Mouse (Mus musculus) heart, embryonic 10.5 days (tissue): Measurements from ENCODE around the gene Evc. TPM values are rescaled to one million over a fixed set of nuclear protein-coding genes. Genes with fewer than 3 reads are reported as not detected.

ENCODE experiments used
- DNase-seq: peaks from one replicate; pipeline ENCODE4 v3.0.0-alpha.2; 2017; ENCODE audit warnings: low spot score
- H3K27ac ChIP-seq: fragments of 300-500 bp; sonication (generic); 2 replicates; pipeline ENCODE4 v1.5.1; 2016; ENCODE audit warnings: mild to moderate bottlenecking
- H3K27me3 ChIP-seq: fragments of 300-500 bp; sonication (generic); 2 replicates; pipeline ENCODE4 v1.6.1; 2016; ENCODE audit warnings: mild to moderate bottlenecking; ENCODE audit not compliant: poor library complexity, insufficient read depth, severe bottlenecking
- H3K36me3 ChIP-seq: fragments of 300-500 bp; sonication (generic); 2 replicates; pipeline ENCODE4 v1.6.1; 2016; ENCODE audit warnings: mild to moderate bottlenecking, moderate library complexity
- H3K4me1 ChIP-seq: fragments of 300-500 bp; sonication (generic); 2 replicates; pipeline ENCODE4 v1.6.1; 2016; ENCODE audit warnings: mild to moderate bottlenecking
- H3K4me3 ChIP-seq: fragments of 300-500 bp; sonication (generic); 2 replicates; pipeline ENCODE4 v1.5.1; 2016; ENCODE audit warnings: mild to moderate bottlenecking, moderate library complexity
- H3K9me3 ChIP-seq: fragments of 300-500 bp; sonication (generic); 2 replicates; pipeline ENCODE4 v1.6.1; 2016; ENCODE audit warnings: mild to moderate bottlenecking, moderate library complexity
- WGBS: fragments of 180-500 bp; shearing (Covaris S2); methylation state at CpG from one replicate; pipeline ENCODE4 v1.1.7; 2016; 5-methylcytosine and 5-hydroxymethylcytosine counted together
- polyA plus RNA-seq: library from polyadenylated mRNA; unstranded; fragments of >200 nt; fragmentation: Nextera tagmentation; extraction: Ambion mirVana; gene quantifications from 2 replicates; pipeline ENCODE4 v1.2.1, GENCODE M21; 2016

The Evc gene
- polyA plus RNA-seq: 6.4 and 9.7 TPM in 2 replicates

GRCm38 (mm10) chr5:37336485-37337105 lies at the start of gene Evc:
Evc (minus strand) TSS chr5:37336894.
- peak; percentile 85 for DNase-seq
- 0 out of 2 replicates have a peak, but pooled peaks cover 2% of the 10 kb centered on the region for H3K36me3 ChIP-seq
- peak within 1 kb of the TSS; percentile 87 for H3K27ac ChIP-seq
- under 1% methylated on average over 48 of the region's 48 CpGs for WGBS
- peak within 1 kb of the TSS; percentile 74 for H3K4me3 ChIP-seq
- peaks cover 7% of the 10 kb centered on the region; the same call in 1 of the 2 replicates for H3K27me3 ChIP-seq
- H3K9me3 ChIP-seq: no peaks in the 10 kb centered on the region
- H3K4me1 ChIP-seq: peaks cover 41% of the 10 kb centered on the region

GRCm38 (mm10) chr5:37383570-37383969 lies 46.9 kb upstream of the Evc start:
- WGBS: 88% methylated on average over 3 of the region's 3 CpGs
- Histone ChIP-seq H3K27me3 (no peaks in the 10 kb centered on the region), H3K9me3 (no peaks in the 10 kb centered on the region), H3K4me1 (no peaks in the 10 kb centered on the region), H3K4me3 (no peak overlapping the region), H3K27ac (no peak overlapping the region), H3K36me3 (peaks cover 78% of the 10 kb centered on the region)
- no peak for DNase-seq

GRCm38 (mm10) chr5:37380641-37381040 lies 43.9 kb upstream of the Evc start:
- WGBS: 86% methylated on average over 4 of the region's 4 CpGs
- Histone ChIP-seq H3K27ac (no peak overlapping the region), H3K4me1 (no peaks in the 10 kb centered on the region), H3K9me3 (no peaks in the 10 kb centered on the region), H3K36me3 (peaks cover 61% of the 10 kb centered on the region), H3K4me3 (no peak overlapping the region), H3K27me3 (no peaks in the 10 kb centered on the region)
- DNase-seq: no peak

GRCm38 (mm10) chr5:37377376-37377775 lies 40.7 kb upstream of the Evc start:
- no peaks in the 10 kb centered on the region for H3K9me3 ChIP-seq
- H3K4me3 ChIP-seq: no peak overlapping the region
- H3K4me1 ChIP-seq: no peaks in the 10 kb centered on the region
- H3K27me3 ChIP-seq: no peaks in the 10 kb centered on the region
- WGBS: 71% methylated on average over 7 of the region's 7 CpGs
- H3K27ac ChIP-seq: no peak overlapping the region
- no peak for DNase-seq
- peaks cover 67% of the 10 kb centered on the region for H3K36me3 ChIP-seq

GRCm38 (mm10) chr5:37368796-37369195 lies 32.1 kb upstream of the Evc start:
- WGBS: 76% methylated on average over 8 of the region's 8 CpGs
- peaks cover 47% of the 10 kb centered on the region for H3K36me3 ChIP-seq

GRCm38 (mm10) chr5:37365751-37366150 lies 29.1 kb upstream of the Evc start:
- H3K27ac ChIP-seq: peak overlapping the region; percentile 52; the same call in 1 of the 2 replicates
- no peak overlapping the region for H3K4me3 ChIP-seq
- no peaks in the 10 kb centered on the region for H3K27me3 ChIP-seq
- DNase-seq: no peak
- H3K4me1 ChIP-seq: peaks cover 32% of the 10 kb centered on the region
- H3K9me3 ChIP-seq: no peaks in the 10 kb centered on the region
- peaks cover 22% of the 10 kb centered on the region for H3K36me3 ChIP-seq

More at GRCm38 (mm10) chr5:37368796-37369195, 32.1 kb upstream of the Evc start:
- Histone ChIP-seq H3K4me3 (no peak overlapping the region), H3K27ac (no peak overlapping the region), H3K27me3 (no peaks in the 10 kb centered on the region), H3K9me3 (no peaks in the 10 kb centered on the region), H3K4me1 (peaks cover 14% of the 10 kb centered on the region)
- DNase-seq: no peak

- 73% methylated on average over 5 of the region's 5 CpGs for WGBS
- Histone ChIP-seq H3K9me3 (no peaks in the 10 kb centered on the region), H3K36me3 (peaks cover 20% of the 10 kb centered on the region), H3K4me1 (peaks cover 35% of the 10 kb centered on the region), H3K4me3 (no peak overlapping the region), H3K27ac (no peak overlapping the region), H3K27me3 (no peaks in the 10 kb centered on the region)
- DNase-seq: no peak
Measured at GRCm38 (mm10) chr5:37363284-37363683, 26.6 kb upstream of the Evc start.

GRCm38 (mm10) chr5:37362618-37363017 lies 25.9 kb upstream of the Evc start:
- Histone ChIP-seq H3K27ac (no peak overlapping the region), H3K4me3 (no peak overlapping the region), H3K36me3 (peaks cover 23% of the 10 kb centered on the region), H3K9me3 (no peaks in the 10 kb centered on the region), H3K4me1 (peaks cover 35% of the 10 kb centered on the region), H3K27me3 (no peaks in the 10 kb centered on the region)
- peak; percentile 79 for DNase-seq
- 45% methylated on average over 4 of the region's 5 CpGs for WGBS

DNA sequence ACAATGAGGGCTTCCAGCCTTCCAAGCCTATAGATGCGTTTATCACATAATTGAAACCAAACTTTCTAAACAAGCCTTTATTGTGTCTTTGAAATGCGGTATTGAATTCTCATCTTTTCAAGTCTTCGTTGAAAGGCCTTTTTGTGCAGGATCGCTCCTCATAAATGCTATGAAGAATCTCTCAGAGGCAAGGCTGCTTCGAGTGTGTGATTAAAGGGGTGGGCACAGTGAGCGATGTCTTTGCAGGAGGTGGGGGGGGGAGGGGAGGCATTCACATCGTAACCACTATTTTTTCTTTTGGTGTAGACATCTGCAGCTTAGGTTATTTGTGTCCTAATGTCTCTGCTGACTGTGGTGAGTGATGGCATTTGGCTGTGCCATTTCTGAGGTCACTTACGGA lies 19.3 kb upstream of the Evc start:
- 84% methylated on average over 8 of the region's 8 CpGs for WGBS
- no peaks in the 10 kb centered on the region for H3K9me3 ChIP-seq
- no peak for DNase-seq
- no peaks in the 10 kb centered on the region for H3K27me3 ChIP-seq
- H3K4me3 ChIP-seq: no peak overlapping the region
- H3K36me3 ChIP-seq: peaks cover 39% of the 10 kb centered on the region
- no peak overlapping the region for H3K27ac ChIP-seq
- H3K4me1 ChIP-seq: peaks cover 2% of the 10 kb centered on the region; the same call in 1 of the 2 replicates

GRCm38 (mm10) chr5:37354385-37354784 lies 17.7 kb upstream of the Evc start:
- Histone ChIP-seq H3K27me3 (no peaks in the 10 kb centered on the region), H3K9me3 (no peaks in the 10 kb centered on the region), H3K36me3 (peaks cover 53% of the 10 kb centered on the region), H3K4me1 (peaks cover 2% of the 10 kb centered on the region; the same call in 1 of the 2 replicates), H3K4me3 (no peak overlapping the region), H3K27ac (no peak overlapping the region)
- WGBS: 78% methylated on average over 4 of the region's 4 CpGs
- no peak for DNase-seq

GRCm38 (mm10) chr5:37351791-37352190 lies 15.1 kb upstream of the Evc start:
- DNase-seq: no peak
- H3K27ac ChIP-seq: no peak overlapping the region
- 81% methylated on average over 2 of the region's 2 CpGs for WGBS
- H3K4me1 ChIP-seq: no peaks in the 10 kb centered on the region
- H3K27me3 ChIP-seq: no peaks in the 10 kb centered on the region
- no peaks in the 10 kb centered on the region for H3K9me3 ChIP-seq
- no peak overlapping the region for H3K4me3 ChIP-seq
- peaks cover 49% of the 10 kb centered on the region for H3K36me3 ChIP-seq

DNA sequence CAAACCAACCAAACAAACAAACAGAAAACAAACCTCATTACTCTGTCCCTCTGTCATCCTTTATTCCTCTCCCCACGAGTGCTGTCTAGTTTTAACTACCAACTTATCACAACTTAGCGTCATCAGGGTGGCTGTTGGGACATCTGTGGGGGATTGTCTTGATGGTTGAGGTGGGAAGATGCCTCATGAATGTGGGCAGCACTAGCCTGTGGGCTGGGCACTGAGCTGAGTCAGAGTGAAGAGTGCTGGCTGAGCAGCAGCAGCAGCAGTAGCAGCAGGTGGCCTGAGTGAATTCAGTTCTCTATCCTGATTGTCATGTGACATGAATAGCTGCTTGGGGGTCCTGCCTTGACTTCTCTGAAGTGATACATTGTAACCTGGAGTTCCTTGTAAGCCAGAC lies 7.3 kb upstream of the Evc start:
- Histone ChIP-seq H3K27ac (no peak overlapping the region), H3K4me3 (no peak overlapping the region), H3K9me3 (no peaks in the 10 kb centered on the region), H3K36me3 (peaks cover 23% of the 10 kb centered on the region), H3K27me3 (no peaks in the 10 kb centered on the region), H3K4me1 (peaks cover 11% of the 10 kb centered on the region)
- DNase-seq: no peak
- WGBS: 75% methylated on average over 2 of the region's 2 CpGs

DNA sequence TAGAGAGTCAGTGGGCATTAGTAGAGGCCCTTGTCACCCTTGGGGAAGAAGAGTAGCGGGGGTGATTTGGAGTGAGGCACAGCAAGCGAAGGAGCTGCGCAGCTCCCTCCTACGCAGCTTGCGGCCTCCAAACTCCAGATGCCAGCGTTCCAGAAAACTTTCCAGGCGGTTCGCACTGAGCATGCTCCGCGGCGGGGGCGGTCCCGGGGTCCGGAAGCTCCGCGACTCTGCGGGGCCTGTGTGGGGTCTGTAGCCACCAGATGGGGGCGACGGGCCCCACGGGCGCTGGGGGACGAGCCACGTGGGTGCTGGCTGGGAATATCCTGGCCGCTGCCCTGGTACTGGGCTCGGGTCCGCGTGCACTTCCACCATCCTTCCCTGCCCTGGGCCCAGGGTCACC lies 1.6 kb upstream of the Evc start, which contains the start of gene Evc2:
Evc2 (plus strand) TSS at position 212 of the 400 bp plus-strand sequence.
- Histone ChIP-seq H3K4me1 (peaks cover 41% of the 10 kb centered on the region), H3K4me3 (peak within 1 kb of the TSS; percentile 74), H3K27me3 (peaks cover 7% of the 10 kb centered on the region; the same call in 1 of the 2 replicates), H3K36me3 (peaks cover 12% of the 10 kb centered on the region; the same call in 1 of the 2 replicates), H3K27ac (peak within 1 kb of the TSS; percentile 87), H3K9me3 (no peaks in the 10 kb centered on the region)
- under 1% methylated on average over 27 of the region's 27 CpGs for WGBS
- peak; percentile 90 for DNase-seq
